Mouse (Mus musculus): Measurements from ENCODE around the gene Rab3a. TPM values are rescaled to one million over a fixed set of nuclear protein-coding genes. Genes with fewer than 3 reads are reported as not detected.

Gene Rab3a
- polyA plus RNA-seq, 1 experiment from 2014 or later: 18.6 TPM

GRCm38 (mm10) chr8:70742981-70743655, 11.4 kb upstream of the Rab3a start:
- 0 out of 2 replicates have a peak overlapping the region, but pooled peaks have one; percentile 35 for H3K9ac ChIP-seq
- H3K4me1 ChIP-seq: peaks cover 55% of the 10 kb centered on the region
- H3K27me3 ChIP-seq: peaks cover 84% of the 10 kb centered on the region
- ATAC-seq (replicated peaks; ENCODE audit: low FRiP score): 0 out of 2 replicates have a peak, but pooled peaks have one; percentile 23
- H3K4me3 ChIP-seq (replicated peaks): peak overlapping the region; percentile 36
- H3K27ac ChIP-seq: no peak overlapping the region
- H3K9me3 ChIP-seq (replicated peaks): no peaks in the 10 kb centered on the region
- peak overlapping the region; percentile 66 for H3K4me2 ChIP-seq
- 4% methylated on average over 38 of the region's 38 CpGs for WGBS
- no peaks in the 10 kb centered on the region for H3K36me3 ChIP-seq

- Histone ChIP-seq H3K4me3 (replicated peaks) (peak overlapping the region; percentile 36), H3K9ac (peak overlapping the region; percentile 34; the same call in 1 of the 2 replicates), H3K27ac (no peak overlapping the region), H3K27me3 (peaks cover 86% of the 10 kb centered on the region), H3K36me3 (no peaks in the 10 kb centered on the region), H3K4me1 (peaks cover 55% of the 10 kb centered on the region), H3K9me3 (replicated peaks) (no peaks in the 10 kb centered on the region), H3K4me2 (peak overlapping the region; percentile 66)
- ATAC-seq (replicated peaks; ENCODE audit: low FRiP score): no peak
- WGBS: 5% methylated on average over 48 of the region's 48 CpGs
Measured at GRCm38 (mm10) chr8:70743656-70744590, 10.6 kb upstream of the Rab3a start.

DNA sequence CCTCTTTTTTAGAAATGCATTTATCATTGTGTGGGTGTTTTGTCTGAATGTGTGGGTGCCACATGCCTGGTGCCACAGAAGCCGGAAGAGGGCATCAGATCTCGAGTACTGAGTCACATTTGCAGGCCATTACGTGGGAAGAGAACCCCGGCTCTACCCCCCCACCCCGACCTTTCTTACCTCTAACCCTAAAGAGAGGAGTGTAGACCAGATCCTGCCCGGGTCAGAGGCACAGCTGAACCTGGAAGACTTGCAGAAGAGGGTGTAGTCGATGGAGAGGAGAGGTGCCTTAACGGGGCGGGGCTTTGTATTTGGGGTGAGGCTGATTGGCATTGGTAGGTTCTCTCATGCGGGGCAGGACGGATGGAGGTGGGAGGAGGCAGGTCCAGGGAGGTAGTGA, 9.7 kb upstream of the Rab3a start:
- Histone ChIP-seq H3K4me3 (replicated peaks) (no peak overlapping the region), H3K27ac (no peak overlapping the region), H3K27me3 (peaks cover 90% of the 10 kb centered on the region), H3K36me3 (no peaks in the 10 kb centered on the region), H3K4me2 (peak overlapping the region; percentile 66), H3K9ac (no peak overlapping the region), H3K4me1 (peaks cover 55% of the 10 kb centered on the region), H3K9me3 (replicated peaks) (no peaks in the 10 kb centered on the region)
- ATAC-seq (replicated peaks; ENCODE audit: low FRiP score): no peak
- WGBS: 49% methylated on average over 11 of the region's 11 CpGs

DNA sequence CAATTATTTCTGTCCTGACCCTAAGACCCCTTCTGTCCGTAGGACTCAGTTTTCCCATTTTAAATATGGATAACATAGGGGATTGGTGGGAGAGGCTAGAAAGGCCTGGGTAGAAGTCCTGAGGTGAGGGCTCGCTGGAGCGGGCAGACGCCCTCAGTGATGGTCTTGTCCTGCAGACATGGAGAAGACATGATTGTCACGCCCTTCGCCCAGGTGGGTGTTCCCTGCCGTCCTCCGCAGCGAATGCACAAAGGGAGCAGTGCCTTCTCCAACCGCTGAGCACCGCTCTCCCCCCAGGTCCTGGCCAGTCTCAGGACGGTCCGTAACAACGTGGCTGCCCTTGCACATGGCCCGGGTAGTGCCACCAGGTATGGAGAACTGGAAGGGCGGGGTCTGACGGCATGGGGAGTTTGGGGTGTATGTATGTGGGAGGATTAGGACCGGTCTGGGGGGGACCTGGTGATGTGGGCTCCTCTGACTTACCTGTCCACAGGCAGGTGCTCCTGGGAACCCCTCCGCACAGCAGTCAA, 8.7 kb upstream of the Rab3a start:
- Histone ChIP-seq H3K27ac (no peak overlapping the region), H3K4me2 (no peak overlapping the region), H3K36me3 (no peaks in the 10 kb centered on the region), H3K9ac (no peak overlapping the region), H3K9me3 (replicated peaks) (no peaks in the 10 kb centered on the region), H3K4me1 (peaks cover 55% of the 10 kb centered on the region), H3K4me3 (replicated peaks) (no peak overlapping the region), H3K27me3 (peaks cover 83% of the 10 kb centered on the region)
- WGBS: 55% methylated on average over 19 of the region's 19 CpGs
- 0 out of 2 replicates have a peak, but pooled peaks have one; percentile 9 for ATAC-seq (replicated peaks; ENCODE audit: low FRiP score)

DNA sequence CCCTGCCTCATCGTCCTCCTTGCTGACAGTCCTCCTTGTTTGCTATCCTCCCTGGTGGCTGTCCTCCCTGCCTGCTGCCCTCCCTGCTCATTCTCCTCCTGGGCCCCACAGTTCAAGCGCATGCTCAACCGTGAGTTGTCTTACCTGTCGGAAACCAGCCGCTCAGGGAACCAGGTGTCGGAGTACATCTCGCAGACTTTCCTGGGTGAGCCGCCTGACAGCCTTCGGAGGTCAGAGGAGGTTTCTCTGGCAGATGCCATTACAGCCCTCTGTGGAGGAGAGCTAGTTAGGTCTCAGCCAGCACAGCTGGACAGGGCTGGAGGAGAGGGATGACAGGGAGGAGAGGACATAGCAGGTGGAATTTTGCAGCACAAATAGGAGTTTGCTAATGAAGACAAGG, 7.8 kb upstream of the Rab3a start:
- H3K9me3 ChIP-seq (replicated peaks): no peaks in the 10 kb centered on the region
- no peak overlapping the region for H3K4me2 ChIP-seq
- 54% methylated on average over 9 of the region's 9 CpGs for WGBS

GRCm38 (mm10) chr8:70747211-70747890, 7.1 kb upstream of the Rab3a start:
- WGBS: 70% methylated on average over 18 of the region's 18 CpGs
- Histone ChIP-seq H3K9me3 (replicated peaks) (no peaks in the 10 kb centered on the region), H3K4me3 (replicated peaks) (no peak overlapping the region), H3K4me2 (no peak overlapping the region), H3K36me3 (no peaks in the 10 kb centered on the region), H3K9ac (no peak overlapping the region), H3K27me3 (peaks cover 69% of the 10 kb centered on the region), H3K4me1 (peaks cover 51% of the 10 kb centered on the region), H3K27ac (no peak overlapping the region)
- ATAC-seq (replicated peaks; ENCODE audit: low FRiP score): no peak

More for the DNA sequence above, 7.8 kb upstream of the Rab3a start:
- H3K4me3 ChIP-seq (replicated peaks): no peak overlapping the region
- peaks cover 75% of the 10 kb centered on the region for H3K27me3 ChIP-seq
- peaks cover 53% of the 10 kb centered on the region for H3K4me1 ChIP-seq
- no peak overlapping the region for H3K9ac ChIP-seq
- H3K36me3 ChIP-seq: no peaks in the 10 kb centered on the region
- no peak for ATAC-seq (replicated peaks; ENCODE audit: low FRiP score)
- no peak overlapping the region for H3K27ac ChIP-seq

DNA sequence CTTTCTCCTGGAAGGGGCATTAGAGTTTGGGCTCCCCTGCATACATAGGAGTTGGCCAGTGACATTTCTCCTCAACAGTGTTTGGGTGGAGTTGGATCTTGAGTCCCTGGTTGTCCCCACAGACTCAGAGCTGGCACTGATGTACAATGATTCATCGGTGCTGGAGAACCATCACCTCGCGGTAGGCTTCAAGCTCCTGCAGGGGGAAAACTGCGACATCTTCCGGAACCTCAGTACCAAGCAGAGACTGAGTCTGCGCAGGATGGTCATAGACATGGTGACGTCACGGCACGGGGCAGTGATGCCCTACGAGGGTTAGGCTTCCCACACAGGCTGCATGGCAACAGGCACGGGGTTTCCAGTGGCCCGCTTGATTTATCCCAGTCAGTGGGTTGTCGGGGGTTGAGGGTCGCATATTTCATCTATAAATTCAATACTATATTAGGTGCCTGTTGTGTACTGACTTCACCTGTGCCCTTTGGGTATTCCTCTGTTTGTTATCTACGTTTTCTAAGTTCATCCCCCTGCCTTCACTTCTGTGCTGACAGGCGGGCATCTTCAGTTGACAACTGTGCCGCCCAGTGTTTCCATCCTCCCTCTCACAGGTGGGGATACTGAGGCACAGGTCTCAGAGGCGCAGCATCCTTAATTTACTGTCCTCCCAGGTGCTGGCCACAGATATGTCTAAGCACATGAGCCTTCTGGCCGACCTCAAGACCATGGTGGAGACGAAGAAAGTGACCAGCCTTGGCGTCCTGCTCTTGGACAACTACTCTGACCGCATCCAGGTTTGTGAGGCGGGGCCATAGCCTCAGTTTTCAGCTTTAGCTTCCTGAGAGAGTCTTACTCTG, 6.0 kb upstream of the Rab3a start:
- Histone ChIP-seq H3K9ac (no peak overlapping the region), H3K4me2 (no peak overlapping the region), H3K4me3 (replicated peaks) (no peak overlapping the region), H3K27me3 (peaks cover 57% of the 10 kb centered on the region), H3K9me3 (replicated peaks) (no peaks in the 10 kb centered on the region), H3K36me3 (no peaks in the 10 kb centered on the region), H3K27ac (no peak overlapping the region), H3K4me1 (peaks cover 51% of the 10 kb centered on the region)
- WGBS: 87% methylated on average over 23 of the region's 23 CpGs
- no peak for ATAC-seq (replicated peaks; ENCODE audit: low FRiP score)

DNA sequence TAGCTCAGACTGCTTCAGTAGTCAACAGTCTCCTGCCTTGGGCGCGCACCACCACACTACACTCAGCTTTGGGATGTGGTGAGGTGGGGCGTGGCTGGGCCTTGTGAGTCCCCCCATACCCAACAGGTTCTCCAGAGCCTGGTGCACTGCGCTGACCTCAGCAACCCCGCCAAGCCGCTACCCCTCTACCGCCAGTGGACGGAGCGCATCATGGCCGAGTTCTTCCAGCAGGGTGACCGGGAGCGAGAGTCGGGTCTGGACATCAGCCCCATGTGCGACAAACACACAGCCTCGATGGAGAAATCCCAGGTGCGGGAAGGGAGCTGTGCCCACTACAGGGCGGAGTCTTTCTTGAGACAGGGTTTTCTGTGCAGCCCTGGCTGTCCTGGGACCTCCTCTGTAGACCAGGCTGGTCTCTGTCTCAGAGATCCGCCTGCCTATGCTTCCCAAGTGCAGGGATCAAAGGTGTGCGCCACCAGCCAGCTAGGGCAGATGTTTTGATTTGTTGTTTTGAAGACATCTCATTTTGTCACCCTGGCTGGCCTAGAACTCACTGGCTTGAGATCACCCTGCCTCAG, 5.3 kb upstream of the Rab3a start:
- Histone ChIP-seq H3K9me3 (replicated peaks) (no peaks in the 10 kb centered on the region), H3K4me1 (peaks cover 51% of the 10 kb centered on the region), H3K9ac (no peak overlapping the region), H3K27ac (no peak overlapping the region), H3K36me3 (no peaks in the 10 kb centered on the region), H3K4me2 (no peak overlapping the region), H3K27me3 (peaks cover 50% of the 10 kb centered on the region), H3K4me3 (replicated peaks) (no peak overlapping the region)
- ATAC-seq (replicated peaks; ENCODE audit: low FRiP score): no peak
- 83% methylated on average over 19 of the region's 19 CpGs for WGBS

- WGBS: 78% methylated on average over 13 of the region's 13 CpGs
- peaks cover 40% of the 10 kb centered on the region for H3K27me3 ChIP-seq
- H3K4me2 ChIP-seq: no peak overlapping the region
- H3K36me3 ChIP-seq: no peaks in the 10 kb centered on the region
- H3K4me3 ChIP-seq (replicated peaks): no peak overlapping the region
- ATAC-seq (replicated peaks; ENCODE audit: low FRiP score): no peak
- H3K27ac ChIP-seq: no peak overlapping the region
- no peaks in the 10 kb centered on the region for H3K9me3 ChIP-seq (replicated peaks)
- H3K4me1 ChIP-seq: peaks cover 47% of the 10 kb centered on the region
- no peak overlapping the region for H3K9ac ChIP-seq
Measured at GRCm38 (mm10) chr8:70750128-70750680, 4.3 kb upstream of the Rab3a start.

GRCm38 (mm10) chr8:70752000-70752764, 2.3 kb upstream of the Rab3a start:
- ATAC-seq (replicated peaks; ENCODE audit: low FRiP score): no peak
- peak overlapping the region; percentile 54 for H3K4me2 ChIP-seq
- H3K27ac ChIP-seq: peak overlapping the region; percentile 87
- peaks cover 20% of the 10 kb centered on the region for H3K27me3 ChIP-seq
- 28% methylated on average over 11 of the region's 11 CpGs for WGBS
- peaks cover 14% of the 10 kb centered on the region for H3K36me3 ChIP-seq
- 0 out of 2 replicates have a peak overlapping the region, but pooled peaks have one; percentile 26 for H3K9ac ChIP-seq
- H3K4me3 ChIP-seq (replicated peaks): no peak overlapping the region
- no peaks in the 10 kb centered on the region for H3K9me3 ChIP-seq (replicated peaks)
- peaks cover 41% of the 10 kb centered on the region for H3K4me1 ChIP-seq
